Mouse (Mus musculus): ENCODE measurements at regions not wholly inside any gene's neighbourhood (a gene's known extent, or its start where the extent isn't known, plus 50 kb on each side); places are given as distances from the start of the nearest gene placed in this dataset.

DNA sequence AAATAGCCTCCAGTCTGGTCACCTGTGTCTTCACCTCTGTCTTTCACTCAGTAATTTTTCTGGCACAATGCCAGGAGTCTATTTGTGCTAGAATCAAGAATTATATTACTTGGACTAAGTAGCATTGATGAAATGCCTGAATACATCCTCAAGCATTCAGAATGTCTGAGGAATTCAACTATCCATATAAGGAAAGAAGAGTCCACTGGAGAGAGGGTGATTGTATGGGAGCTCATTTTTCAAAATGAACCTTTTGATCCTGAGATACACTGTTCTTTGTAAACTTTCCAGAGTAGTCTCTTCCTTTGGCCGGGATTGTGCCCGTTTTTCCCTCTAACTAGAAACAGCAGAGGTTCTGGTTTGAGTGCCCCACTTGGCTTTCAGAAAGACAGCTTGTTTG, 367.0 kb upstream of the Kif18a start:
- no peak for DNase-seq (ENCODE audit: low read depth)

DNA sequence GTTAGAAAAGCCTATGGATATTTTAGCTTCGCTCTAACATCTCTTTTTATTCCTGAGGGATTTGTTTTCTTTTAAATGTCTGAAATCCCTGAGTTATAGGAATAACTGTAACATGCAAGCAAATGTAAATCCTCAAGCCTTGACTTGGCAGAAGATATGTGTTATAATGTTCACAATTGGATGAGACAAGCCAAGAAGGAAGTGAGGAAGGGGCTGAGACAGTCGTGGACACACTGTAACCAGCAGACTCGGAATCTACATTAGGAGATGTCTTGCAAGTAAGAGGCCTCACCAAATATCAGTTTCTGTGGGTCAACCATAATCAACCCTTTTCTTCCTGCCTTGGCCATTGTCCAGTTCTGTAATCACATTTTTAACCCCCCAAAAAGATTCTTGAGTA, 366.6 kb upstream of the Kif18a start:
- DNase-seq (ENCODE audit: low read depth), result no peak

DNA sequence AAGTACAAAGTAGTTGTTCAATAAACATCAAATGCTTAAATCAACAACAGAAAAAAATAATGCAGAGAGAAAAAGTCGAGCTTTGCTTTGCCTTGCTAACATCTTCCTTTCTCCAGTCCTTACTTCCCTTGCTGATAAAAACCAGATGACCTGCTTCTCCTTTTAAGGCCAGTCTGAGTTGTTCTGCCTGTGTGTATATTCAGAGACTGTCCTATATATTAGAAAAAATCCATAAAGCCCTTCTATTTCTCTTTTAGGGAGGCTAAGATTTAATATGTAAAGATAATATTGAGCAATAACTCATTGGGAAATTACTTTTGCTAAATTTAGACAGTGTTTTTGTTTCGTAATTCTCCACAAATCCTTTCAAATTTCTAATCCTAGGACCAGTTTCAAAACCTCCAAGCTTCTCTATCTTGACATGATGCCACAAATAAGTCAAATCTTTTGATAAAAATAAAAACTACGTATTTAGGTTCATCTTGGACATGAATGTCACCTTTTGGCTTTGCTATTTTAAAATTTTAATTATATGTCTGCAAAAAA, 361.0 kb upstream of the Kif18a start:
- DNase-seq (ENCODE audit: low read depth), result no peak

DNA sequence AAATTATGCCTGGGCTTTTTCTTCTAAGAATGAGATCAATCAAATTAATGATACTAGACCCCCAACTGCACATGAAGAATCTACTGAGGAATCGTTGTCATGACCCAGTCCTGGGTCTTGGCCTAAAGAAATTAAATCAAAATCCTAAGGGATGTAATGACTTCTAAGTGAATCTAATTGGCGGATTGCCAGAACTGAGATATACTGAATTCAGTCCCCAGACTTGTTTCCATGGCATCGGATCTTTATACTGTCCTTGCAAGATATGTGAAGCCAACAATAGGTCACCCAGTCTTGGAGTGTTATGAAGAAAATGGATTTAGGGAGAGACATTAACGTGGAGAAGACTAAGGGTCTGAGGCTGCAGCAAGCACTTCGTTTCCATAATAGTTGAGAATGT, 360.4 kb upstream of the Kif18a start:
- no peak for DNase-seq (ENCODE audit: low read depth)

DNA sequence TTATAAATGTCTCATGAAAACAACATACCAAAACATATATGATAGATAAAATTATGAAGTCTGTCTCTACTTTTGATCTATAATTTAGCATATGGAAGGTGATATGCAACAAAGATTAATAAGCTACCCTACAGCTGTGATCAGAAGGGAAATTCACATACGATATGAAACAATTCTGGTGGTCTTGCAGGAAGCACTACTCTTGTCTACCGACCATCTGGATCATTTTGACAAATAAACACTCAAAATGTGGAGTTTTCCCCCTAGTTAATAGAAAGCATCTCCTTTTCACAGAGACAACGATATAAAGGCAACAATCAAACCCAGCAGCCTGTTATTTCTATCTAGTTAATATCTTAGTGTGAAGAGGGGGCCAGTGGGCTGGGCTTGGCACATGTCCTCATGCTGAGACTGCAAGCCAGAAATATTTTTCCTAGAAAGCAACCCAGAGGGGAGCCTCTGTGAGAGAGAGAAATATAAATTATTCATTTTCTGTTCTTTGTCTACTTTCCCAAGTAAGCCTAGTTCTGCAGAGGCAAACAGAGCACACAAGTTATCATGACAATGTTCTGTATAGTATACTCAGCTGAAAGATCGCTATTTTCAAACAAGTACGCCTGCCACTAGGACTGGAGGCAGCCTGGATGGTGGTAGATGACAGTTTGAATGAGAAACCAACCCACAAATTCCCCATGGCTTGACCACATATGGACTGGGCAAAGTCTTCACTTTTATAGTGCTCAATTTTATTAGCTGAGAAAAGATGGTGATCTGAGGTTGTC, 344.4 kb upstream of the Kif18a start:
- DNase-seq (ENCODE audit: low read depth), result no peak

DNA sequence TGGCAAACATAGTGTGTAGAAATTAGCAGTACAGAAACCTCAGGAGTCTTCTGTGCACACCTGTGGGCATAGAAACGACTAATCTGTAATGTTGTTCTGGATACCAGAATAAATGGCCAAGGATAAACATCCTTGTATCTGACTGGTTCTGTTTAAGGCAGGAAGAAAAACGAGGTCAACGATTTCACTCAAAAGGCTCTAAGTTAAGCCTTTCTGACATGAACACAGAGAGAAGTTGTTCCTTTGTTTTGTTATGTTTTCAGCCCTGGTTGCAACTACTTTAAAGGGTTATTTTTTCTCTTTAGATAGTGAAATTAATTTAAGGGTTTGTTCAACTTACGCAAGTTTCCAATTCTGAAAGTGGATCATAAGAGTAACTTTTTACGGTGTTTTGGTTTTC, 299.6 kb upstream of the Kif18a start:
- DNase-seq (ENCODE audit: low read depth), result no peak

DNA sequence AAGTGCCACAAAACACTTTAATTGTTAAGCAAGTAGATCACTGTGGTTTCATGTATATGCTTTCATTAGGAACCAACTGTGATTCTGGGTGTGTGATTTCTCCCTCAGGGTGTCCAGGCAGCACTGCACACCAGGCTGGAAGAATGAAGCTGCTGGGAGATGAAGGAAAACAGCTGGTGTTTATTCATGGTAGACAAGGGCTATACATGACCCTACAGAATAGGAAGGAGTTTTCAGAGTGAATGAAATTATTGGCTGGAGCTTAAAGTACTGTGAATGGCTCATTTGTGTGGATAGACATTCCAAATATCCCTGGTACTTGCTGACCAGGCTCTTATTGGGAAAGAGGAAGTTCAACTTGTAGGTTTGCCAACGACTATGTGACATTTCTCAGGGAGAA, 264.3 kb upstream of the Kif18a start:
- no peak for DNase-seq (ENCODE audit: low read depth)

DNA sequence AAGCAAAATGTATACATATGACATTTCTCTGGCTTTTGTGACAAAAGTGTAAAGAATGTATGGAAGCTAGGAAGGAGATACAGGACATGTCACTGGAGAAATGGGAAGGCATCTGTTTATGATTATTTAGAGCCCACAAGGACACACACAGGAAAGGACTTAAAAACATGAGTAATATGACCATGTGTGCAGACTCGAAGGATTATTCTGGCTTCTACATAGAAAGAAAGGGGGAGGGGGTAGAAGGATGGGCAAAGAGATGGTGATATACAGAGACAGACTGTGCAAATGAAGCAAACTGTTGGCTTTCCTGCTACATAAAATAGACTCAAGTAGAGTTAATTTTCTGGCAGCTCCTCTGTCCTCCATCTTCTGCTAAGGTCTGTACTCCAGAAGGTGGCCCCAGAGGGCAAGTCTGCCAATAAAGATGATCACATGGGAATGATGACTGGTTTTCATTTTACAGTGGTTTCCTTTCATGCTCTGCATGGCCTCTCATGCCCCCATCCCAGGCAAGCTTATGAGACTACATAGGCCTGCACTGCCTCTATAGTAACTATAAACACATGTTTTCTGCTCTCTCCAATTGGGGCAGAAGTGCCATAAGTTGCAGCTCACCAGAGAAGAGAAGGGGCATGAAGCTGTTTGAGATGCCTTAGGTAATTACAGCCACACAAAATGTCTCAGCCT, 263.4 kb upstream of the Kif18a start:
- no peak for DNase-seq (ENCODE audit: low read depth)

DNA sequence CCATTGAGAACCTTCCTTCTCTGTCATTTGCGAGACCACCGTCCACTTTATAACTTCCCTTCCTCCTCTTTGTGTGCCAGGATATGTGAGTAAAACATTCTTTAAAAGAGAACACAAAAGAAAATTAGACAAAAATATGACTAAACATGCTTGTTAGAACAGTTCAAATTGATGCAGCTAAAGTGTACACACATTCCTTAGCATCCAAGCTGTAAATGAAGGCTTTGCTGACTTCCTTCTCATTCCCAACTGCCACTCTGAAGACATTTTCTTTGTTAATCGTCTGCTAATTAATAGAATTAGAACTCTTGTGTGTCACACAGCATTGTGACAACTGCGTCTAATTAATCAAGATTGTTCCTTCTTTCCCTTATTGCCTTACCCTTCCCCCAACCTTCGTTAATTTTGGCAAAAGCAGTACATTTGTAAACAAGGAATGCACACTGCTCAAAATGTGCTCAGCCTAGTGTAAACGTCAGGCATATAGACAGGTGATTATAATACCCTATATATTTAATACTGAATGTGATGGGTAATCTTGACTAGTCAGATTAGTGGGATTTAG, 242.3 kb upstream of the Kif18a start:
- no peak for DNase-seq (ENCODE audit: low read depth)
